Mouse (Mus musculus) kidney, adult 9 months (tissue): ENCODE measurements around the gene Rtf1.
"Not testable (repeated sequence)": the region's sequence is repeated elsewhere in the genome, so short reads cannot be mapped to it uniquely, and the experiment has no call there.

Experiments used
- DNase-seq: peaks from one replicate; pipeline ENCODE4 v3.0.0; 2022

Rtf1 gene

DNA sequence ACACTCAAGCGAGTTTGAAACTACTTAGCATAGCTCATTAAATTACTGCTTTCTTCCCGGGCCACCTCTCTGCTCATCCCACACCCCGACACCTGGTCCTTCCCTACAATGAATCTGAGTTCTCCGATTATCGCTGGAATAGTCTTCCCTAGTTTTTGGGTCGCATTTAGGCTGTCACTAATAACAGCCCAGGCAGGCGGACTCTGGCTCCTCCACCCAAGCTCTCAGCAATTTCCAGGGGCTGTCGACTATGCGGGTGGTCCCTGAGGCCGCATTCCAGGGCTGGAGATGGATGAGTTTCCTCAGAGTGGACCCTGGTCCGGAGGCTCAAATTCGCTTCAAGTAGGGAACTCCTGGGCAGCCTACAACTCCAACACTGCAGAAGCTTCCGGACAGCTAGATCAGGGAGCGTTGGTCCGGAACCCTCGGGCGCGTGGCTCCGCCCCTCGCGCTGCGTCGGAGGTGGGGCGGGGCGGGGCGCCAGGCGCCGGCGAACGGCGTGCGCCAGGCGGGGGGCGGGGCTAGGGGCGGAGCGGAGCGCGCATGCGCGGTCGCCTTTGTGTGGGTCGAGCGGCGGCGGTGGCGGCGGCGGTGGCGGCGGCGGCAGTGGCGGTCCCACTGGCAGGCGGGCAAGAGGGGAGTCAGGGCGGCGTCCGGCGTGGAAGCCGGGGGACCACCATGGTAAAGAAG, at the start of gene Rtf1:
Gene Rtf1 (plus strand): TSS at position 544 of the 690 bp plus-strand sequence.
- DNase-seq: peak; percentile 93

DNA sequence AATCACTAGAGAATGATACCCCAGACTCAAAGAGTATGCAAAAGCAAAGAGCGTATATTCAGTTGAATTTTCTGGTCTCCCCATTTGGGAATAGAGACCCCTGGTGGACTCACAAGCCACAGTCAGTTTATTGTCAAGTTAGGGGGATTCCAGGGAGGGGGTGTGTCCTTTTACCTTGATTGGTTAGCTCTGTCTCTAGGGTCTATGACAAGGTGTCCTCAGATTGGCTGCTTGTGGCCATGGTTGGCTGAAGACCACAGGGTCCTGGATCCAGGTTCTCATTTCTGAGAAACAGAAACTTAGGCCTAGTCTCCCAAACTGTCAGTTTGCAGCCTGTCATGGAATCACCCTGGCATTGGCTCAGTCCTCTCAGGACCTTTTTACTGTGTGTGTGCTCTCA, 38.1 kb upstream of the Rtf1 start:
- DNase-seq: no peak

DNA sequence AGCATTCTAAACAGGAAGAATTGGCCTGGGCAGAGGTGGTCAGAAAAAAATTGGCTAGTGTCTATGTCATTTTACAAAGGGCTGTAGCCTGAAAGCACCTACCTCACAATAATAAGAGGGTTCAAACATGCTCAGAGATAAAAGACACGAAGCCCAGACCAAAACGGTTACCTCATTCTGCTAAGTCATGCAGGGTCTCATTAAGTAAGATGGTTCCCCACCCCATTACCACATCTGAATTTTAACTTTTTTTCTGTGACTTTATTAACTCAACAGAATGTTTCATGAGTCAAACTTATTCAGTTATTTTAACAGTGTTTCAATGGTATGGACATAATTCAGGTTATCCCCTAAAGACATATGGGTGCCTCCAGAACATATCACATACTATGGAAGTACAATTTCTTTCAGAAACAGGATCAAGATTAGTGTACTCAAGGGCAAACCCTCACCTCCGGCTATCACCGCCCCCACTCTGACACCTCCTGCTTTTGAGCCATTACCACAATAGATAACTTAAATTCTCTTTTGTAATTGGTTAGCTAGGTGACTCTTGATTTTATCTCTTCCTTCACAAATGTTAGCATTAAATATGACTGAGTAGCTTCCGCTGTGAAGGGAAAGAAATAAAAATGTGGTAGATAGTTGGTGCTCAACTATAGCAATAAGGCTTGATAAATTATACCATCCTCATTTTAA, 33.5 kb upstream of the Rtf1 start:
- no peak for DNase-seq

DNA sequence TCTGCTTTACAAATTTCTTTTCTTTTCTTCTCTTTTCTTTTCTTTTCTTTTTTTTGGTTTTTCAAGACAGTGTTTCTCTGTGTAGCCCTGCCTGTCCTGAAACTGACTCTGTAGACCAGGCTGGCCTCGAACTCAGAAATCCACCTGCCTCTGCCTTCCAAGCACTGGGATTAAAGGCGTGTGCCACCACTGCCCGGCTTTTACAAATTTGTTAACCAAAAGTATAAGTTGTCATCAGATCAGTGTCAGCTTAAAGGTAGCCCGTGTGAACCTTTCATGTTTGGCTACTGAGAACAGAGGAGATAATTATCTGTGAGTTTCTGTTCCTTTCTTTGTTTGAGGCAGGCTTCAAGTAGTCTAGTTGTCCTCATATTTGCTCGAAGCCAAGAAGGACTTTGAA, 30.6 kb upstream of the Rtf1 start:
- no peak for DNase-seq

DNA sequence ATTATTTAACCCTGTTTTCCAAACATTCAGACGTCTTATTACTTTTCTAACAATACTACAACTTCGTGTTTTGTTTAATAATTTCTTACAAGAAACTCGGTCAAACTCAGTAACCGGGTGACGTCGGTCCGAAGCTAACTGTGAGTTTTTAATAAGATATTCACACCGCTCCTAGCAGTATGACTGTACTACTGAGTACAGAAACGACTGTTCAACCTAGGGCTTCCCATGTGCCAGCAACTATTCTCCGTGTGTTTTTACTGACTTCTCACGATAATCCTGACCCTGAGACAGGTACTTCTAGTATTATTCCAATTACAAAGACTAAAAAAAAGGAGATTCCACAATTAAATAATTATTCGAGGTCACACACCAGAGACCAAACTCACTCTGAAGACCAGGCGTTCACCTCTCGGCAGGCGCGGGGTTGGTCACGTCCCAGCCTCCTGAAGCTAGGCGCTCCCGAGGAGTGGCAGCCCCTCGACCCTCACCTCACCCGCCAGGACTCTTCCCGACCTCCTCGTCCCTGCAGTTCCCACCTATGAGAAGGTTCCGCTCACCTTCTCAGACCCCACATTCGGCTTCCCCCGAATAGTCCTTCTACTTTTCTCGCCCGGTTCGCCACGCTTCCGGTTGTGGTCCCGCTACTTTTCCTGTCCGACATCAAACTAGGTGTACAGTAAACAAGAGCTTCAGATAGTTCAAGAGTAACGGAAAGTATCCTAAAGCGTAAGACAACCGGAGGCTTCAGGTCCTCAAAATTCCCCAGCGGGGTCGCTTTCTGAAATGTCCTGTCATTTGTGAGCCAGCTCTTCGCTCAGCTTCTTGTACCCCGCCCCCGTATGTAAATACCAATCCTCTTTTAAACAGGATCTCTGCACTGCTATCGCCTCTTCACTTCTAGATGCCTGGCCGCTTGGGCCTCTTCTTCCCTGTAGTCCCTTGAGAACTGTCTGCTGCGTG, 12.4 kb upstream of the Rtf1 start, which contains the start of gene Ndufaf1:
Gene Ndufaf1 (minus strand): TSS at position 608 of the 963 bp plus-strand sequence.
- DNase-seq: peak; percentile 88

DNA sequence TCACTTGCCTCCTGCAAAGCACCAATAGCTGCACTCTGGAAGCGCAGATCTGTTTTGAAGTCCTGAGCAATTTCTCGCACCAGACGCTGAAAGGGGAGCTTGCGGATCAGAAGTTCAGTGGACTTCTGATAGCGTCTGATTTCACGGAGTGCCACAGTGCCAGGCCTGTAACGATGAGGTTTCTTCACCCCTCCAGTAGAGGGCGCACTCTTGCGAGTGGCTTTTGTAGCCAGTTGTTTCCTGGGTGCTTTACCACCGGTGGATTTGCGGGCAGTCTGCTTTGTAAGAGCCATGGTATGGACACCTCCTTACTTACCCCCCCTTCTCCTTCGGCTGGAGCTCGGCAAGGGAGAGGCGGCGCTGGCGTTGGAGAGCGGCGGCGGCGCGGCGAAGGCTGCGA, 9.1 kb upstream of the Rtf1 start:
- DNase-seq: not testable (repeated sequence)

DNA sequence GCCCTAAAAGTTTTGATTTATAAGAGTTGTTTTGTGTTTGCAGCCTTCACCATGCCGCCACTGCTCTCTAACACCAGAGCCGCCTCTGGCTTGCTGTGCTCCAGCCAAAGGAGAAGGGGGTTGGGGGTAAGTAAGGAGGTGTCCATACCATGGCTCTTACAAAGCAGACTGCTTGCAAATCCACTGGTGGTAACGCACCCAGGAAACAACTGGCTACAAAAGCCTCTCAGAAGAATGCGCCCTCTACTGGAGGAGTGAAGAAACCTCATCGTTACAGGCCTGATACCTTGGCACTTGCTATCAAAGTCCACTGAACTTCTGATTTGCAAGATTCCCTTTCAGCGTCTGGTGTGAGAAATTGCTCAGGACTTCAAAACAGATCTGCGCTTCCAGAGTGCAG, 5.9 kb upstream of the Rtf1 start:
- peak; percentile 62 for DNase-seq

DNA sequence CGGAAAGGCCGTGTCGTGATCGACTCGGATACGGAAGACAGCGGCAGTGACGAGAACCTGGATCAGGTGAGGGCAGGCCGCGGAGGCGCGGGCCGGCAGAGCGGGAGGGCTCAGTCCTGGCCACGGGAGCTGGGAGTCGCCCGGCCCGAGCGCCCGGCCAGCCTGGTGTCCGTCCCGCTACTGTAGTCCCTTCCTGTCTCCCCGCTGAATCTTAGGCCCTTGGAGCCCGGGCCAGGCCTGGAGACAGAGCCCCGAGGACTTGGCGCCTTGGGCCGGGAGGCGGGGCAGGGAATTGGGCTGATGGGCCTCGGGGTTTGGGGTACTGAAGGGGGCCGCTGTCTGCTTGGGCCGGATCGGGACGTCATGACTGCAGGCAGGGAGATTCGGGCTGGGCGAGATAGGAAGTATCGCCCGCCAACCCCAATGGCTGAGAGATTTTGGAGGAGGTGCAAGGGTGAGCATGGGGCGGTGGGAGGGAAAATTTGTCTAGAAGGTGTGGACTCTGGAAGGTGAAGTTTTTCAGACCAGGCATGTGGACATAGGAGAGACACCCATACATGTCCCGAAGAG, 432 bp downstream of the Rtf1 start:
- no peak for DNase-seq

DNA sequence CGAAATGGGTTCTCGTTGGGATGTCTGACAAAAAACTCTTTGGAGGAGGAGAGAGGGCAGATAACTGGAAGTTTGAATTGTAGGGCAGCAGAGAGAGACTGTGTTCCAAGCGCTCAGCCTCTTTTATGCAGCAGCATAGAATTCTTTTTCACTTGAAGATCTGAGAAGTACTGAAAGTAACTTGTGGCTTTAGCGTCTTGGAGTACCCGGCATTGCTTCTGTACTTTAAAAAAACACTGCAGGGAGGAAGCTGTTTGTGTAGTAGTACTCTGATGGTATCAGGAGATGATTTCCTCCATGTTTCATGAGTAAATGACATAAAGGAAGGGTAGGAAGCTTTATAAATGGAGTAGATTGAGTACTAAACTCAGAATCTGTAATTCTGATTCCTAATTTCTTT, 963 bp downstream of the Rtf1 start:
- no peak for DNase-seq

DNA sequence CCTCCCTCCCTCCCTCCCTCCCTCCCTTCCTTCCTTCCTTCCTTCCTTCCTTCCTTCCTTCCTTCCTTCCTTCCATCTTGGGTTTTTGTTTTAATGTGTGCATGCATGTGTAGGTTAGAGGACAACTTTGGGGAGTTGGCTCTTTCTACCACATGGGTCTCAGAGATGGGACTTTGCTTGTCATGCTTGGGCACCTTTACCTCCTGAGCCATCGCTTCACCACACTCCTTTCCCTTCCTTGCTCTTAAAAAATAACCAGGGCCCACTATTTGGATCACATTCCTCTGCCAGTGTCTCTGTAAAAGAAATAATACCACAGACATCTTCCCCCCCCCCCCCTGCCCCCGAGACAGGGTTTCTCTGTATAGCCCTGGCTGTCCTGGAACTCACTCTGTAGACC, 8.8 kb downstream of the Rtf1 start:
- DNase-seq: peak; percentile 71

DNA sequence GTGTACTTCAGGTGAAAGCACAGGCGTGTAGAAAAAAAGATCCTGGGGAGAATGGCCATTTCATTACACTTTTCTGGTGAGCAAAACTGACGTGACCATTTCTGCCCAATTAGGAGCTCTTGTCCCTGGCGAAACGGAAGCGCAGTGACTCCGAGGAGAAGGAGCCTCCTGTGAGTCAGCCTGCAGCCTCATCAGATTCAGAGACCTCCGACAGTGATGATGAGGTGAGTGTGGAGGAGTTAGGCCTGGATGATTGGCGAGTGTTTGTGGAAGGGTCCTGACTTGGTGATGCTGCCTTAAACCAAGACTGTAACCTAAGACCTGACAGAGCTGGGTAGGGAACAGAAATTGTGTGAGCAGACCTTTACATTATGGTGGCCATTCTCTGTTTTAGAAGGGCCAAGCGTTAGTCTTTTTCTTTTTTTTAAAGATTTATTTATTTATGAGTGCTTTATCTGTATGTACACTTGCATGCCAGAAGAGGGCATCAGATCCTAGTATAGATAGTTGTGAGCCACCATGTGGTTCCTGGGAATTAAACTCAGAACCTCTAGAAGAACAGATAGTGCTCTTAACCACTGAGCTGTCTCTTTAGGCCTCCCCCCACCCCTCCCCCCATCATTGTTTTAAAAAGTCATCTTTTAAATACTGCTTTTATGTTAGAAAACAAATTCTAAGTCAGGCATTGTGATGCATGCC, 17.3 kb downstream of the Rtf1 start:
- DNase-seq: peak; percentile 19

DNA sequence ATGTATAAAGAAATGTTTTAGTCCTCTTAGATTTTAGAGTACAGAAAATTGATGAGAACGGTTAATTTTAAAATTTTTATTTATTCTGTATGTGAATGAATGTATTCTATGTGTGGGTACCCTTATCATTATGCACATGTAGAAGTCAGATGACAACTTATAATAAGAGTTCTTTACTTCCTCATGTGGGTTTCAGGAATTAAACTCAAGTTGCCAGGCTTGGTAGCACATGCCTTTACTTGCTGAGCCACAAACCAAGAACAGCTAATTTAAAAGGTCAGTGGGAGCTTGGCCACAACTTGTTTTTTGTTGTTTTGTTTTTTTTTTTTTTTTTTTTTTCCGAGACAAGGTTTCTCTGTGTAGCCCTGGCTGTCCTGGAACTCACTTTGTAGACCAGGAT, 20.0 kb downstream of the Rtf1 start:
- no peak for DNase-seq

DNA sequence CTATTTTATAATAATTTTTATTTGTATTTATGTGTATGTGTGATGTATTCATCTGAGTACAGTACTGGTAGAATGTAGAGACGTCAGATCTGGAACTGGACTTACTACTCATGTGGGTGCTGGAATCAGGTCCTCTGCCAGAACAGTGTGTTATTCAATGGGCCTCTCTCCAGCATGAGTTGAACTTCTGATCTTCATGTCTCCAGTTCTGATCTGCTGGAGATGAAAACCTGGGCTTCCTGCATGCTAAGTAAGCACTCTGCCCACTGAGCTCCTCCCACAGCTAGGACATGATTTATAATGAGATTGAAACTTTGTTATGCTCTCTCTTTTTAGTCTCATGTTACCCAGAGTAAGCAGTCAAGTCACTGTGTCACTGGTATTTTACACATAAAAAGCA, 21.2 kb downstream of the Rtf1 start:
- DNase-seq: peak; percentile 45

DNA sequence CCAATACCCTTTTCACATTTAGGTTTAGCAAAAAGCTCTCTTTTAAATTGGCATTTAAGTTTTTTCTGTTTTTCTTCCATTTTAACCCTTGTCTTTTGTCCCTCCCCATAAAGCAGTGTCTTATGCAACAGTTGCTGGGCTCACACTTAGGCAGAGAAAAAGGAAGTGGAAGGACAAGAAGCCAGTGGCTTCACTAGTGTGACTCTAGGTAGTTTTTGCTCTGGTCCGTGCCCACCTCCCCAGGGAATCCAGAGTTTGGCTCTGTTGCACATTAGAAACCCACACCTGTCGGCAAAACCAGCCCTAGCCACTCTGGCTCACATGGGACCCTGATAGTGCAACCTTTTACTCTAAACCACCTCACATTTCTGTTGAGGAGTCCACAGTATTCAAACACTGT, 23.6 kb downstream of the Rtf1 start:
- DNase-seq: no peak

DNA sequence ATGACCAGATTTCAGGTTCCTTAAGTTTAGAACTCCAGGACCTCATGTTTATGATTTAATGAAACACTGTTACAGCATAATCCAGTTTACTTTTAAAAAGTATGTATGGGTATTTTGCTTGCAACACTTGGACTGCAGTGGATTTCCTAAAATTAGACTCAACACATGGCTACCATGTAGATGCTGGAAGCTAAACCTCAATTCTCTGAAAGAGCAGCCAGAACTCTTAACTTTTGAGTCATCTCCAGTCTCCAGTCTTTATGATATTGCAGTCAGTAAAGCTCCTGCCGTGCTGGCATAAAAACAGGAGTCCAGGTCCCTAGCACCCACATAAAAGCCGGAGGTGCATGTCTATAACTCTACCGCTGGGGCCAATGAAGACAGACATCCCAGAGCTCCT, 25.1 kb downstream of the Rtf1 start:
- no peak for DNase-seq

DNA sequence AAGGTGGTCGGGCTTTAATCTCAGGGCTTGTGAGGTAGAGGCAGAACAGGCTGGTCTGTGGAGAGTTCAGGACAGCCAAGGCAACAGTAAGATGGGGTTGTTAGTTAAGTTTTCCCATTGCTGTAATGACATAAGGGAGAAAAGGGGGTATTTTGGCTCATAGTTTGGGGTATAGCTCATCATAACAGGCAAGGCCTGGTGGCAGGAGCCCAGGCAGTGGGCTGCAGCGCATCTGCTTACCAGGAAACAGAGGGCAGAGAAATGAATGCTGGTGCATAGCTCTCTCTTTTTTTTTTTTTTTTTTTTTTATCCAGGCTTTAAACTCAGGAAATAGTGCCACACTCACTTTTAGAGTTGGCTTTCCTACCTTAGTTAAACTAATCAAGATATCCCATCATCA, 28.3 kb downstream of the Rtf1 start:
- no peak for DNase-seq

DNA sequence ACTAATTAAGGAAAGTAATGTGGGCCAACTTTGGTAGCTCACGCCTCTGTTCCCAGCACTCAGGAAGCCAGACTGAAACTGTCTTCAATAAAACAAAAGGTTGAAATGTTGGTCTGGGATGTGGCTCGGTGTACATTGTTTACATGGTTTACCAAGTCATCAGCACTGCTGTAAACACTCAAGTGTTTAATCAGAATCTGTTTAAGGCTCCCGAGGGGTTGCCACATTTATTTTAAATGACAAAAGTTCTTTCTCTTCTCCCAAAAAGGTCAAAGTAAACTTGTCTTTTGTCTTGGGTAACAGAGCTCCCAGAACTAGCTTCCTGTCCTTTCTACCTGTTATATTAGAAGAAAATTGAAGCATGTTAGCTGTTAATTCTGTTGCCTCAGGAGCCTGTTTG, 32.8 kb downstream of the Rtf1 start:
- DNase-seq: no peak

DNA sequence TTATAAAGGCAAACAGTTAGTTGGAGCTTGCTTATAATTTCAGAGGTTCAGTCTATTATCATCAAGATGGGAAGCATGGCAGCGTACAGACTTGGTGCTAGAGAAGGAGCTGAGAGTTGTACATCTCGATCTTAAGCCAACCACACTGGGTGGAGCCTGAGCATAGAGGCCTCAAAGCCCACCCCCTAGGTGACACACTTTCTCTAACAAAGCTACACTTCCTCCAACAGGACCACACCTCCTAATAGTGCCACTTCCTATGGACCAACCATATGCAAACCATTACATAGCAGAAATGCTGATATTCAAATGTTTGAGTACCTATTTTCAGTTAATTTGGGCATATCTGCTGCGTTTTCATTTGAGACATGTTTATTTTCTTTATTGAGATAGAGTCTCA, 35.1 kb downstream of the Rtf1 start:
- no peak for DNase-seq

DNA sequence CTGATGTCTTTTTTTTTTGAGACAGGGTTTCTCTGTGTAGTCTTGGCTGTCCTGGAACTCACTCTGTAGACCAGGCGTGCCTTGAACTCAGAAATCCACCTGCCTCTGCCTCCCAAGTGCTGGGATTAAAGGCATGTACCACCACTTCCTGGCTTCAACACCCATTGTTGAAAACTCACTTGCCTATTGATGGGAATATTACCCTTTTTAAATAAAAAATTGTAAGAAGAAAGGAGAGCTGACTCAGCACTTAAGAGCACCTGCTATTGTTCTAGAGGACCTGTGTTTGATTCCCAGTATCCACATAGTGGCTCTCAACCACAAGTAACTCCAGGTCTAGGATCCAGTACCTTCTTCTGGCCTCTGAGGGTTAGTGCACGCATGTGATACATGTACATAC, 41.0 kb downstream of the Rtf1 start:
- DNase-seq: not testable (repeated sequence)

DNA sequence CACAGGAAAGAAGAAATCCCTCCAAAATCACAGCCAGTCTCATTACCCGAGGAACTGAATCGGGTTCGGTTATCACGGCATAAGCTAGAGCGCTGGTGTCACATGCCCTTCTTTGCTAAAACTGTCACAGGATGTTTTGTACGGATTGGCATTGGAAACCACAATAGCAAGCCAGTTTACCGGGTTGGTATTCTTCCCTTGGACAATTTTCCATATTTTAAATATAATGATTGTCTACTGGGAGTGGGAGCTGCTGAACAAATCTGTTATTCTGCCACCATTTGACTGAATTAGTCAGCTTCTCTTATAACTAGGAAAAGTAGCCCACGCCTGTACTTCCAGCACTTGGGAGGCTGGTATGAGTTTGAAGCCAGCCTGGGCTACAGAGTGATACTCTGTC, 46.2 kb downstream of the Rtf1 start:
- DNase-seq: no peak

DNA sequence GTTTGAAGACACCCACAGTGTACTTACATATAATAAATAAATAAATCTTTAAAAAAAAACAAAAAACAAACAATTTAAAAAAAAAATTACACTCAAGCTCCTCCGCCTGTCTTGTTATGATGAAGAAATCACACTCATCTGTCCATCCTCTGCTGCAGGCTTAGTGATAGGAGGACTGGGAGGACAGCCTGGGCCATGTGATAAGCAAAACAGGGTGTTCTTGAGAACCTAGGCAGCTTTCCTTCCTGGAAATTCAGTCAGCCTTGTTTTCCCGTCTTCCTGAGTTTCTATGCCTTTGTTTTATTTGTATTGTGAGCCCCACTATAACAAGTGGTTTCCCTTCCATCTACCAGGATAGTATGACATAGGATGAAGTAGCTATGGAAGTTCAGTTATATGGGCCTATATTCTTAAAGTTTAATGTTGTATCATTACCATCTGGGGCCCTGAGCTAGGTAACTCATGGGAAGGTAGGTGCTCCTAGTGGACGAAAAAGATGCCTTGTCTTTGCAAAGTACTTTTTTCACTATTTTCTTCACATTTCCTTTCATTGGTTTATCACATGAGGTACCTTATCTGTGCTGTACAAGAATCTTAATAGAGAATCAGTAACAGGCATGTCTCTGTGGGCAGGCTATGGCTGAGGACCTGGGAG, 53.0 kb downstream of the Rtf1 start:
- no peak for DNase-seq

DNA sequence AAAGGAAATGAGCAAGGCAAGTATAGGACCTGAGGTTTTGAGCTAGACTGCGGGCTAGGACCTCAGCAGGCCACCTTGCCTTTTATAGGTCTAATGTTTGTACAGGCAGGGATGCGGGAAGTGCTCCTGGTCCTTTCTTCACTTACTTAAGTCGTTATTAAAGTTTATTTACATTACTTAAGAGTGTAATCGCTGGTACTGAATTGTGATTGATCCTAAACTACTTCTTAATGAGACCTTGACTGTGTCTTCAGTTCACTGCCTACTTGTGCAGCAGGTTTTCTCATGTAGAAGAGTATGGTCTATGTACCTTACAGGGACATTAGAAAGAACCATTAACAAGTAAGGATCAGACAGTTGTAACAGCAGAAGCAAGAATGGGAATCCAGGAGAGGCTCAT, 55.9 kb downstream of the Rtf1 start:
- no peak for DNase-seq
